Mouse (Mus musculus) lung, postnatal 0 days (tissue): ENCODE measurements at regions not wholly inside any gene's neighbourhood (a gene's known extent, or its start where the extent isn't known, plus 50 kb on each side); places are given as distances from the start of the nearest gene placed in this dataset.

Source experiments
- CTCF ChIP-seq: IDR thresholded peaks from 2 replicates; pipeline ENCODE4 v1.5.1; 2016; ENCODE audit warnings: antibody characterized with exemption, mild to moderate bottlenecking
- EP300 ChIP-seq: IDR thresholded peaks from 2 replicates; pipeline ENCODE4 v1.6.1; 2016; ENCODE audit warnings: antibody characterized with exemption, mild to moderate bottlenecking, control low read depth

DNA sequence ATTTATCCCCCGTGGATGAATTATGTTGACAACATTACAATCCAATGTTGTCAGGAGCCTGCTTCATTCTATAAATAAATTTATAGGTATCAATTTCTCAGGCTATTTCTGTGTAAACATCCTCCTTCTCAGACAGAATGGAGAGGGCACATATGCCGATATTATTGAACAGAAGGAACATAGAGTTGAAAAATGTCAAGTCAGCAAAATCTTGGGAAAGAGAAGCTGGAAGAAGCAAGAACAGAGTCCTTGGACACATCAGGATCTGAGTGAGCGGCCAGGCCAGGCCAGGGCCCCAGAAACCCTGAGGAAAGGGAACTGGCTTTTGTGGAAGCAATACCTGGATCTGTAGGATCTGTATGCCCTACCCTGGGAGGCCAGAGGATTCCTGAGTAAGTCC is 129.9 kb upstream of the Zranb2 start:
- no peak for TF ChIP-seq CTCF
- TF ChIP-seq EP300 = no peak
